ENCODE assay signal across 8 mouse cellular contexts in the genomic region with DNA sequence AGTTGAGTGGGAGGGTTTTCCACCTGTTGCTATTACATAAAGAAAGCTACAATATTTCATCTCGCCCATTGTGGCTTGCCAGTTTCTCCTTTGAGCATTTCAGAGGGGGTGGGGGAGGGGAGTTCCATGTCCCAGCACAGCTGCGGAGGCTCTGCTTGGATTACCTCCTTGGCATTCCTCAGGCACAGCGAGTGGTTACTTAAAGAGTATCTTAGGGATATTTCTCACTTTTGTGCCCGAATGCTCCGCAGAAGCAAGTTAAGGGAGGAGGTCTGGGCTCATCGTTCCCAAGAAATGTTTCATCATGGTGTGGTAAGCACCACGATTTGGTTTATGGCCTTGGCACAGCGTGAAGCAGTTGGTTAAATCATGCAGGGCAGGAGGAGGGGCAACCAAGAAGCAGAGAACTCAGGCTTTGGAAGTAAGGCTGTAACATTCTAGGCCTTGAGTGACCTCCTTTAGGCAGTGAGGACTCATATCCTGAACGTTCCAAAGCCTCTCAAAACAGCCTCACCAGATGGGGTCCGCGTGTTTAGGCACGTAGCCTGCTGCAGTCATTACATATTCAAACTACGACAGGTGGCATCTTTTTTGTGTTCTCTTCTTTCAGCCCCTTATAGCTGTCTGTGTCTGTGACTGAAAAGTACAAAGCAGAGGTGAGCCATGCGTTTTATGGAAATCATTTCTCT. TPM values are rescaled to one million over a fixed set of nuclear protein-coding genes. Genes with fewer than 3 reads are reported as not detected.
DNase-seq lines count a peak whose midpoint lies in the region; ATAC-seq and TF ChIP-seq lines count a peak whose summit lies in the region.

No protein-coding gene starts in this region.

- H3K79me2 ChIP-seq in heart, adult 2 months (replicated peaks; ENCODE audit: control insufficient read depth, insufficient read depth, low read length) = no peaks in the 10 kb centered on the region

- no peak overlapping the region for H3K9ac ChIP-seq in hindbrain, embryonic 14.5 days
- H3K9ac ChIP-seq in embryonic facial prominence, embryonic 14.5 days (ENCODE audit: low read depth, low read length) = no peak overlapping the region
- no peak overlapping the region for H3K9ac ChIP-seq in limb, embryonic 11.5 days (ENCODE audit: low read length)
- H3K9ac ChIP-seq in heart, adult 2 months (ENCODE audit: low read depth, low read length) = no peak overlapping the region

- H3K4me2 ChIP-seq in hindbrain, embryonic 14.5 days (replicated peaks) = no peak overlapping the region
- peak overlapping the region; percentile 29 for H3K4me2 ChIP-seq in embryonic facial prominence, embryonic 14.5 days (ENCODE audit: low read depth, low read length)
- 0 out of 2 replicates have a peak overlapping the region, but pooled peaks have one; percentile 17 for H3K4me2 ChIP-seq in limb, embryonic 11.5 days (ENCODE audit: low read depth, severe bottlenecking)

- no peak for TF ChIP-seq POLR2A in heart, adult 2 months (IDR thresholded peaks at IDR 0.05; ENCODE audit: insufficient read depth, low read depth, low read length)

- H3K27ac ChIP-seq in hindbrain, embryonic 10.5 days = no peak overlapping the region; the same call in 1 of the 2 replicates
- no peak overlapping the region for H3K27ac ChIP-seq in hindbrain, embryonic 14.5 days
- peak overlapping the region; percentile 59 for H3K27ac ChIP-seq in embryonic facial prominence, embryonic 14.5 days (replicated peaks; ENCODE audit: low read depth, low read length)
- no peak overlapping the region for H3K27ac ChIP-seq in limb, embryonic 11.5 days (replicated peaks; ENCODE audit: low read depth, low read length)
- H3K27ac ChIP-seq in heart, adult 2 months = no peak overlapping the region

- intact Hi-C loops in heart, adult 2 months (cut with DNase I) = no loop called here

- H3K27me3 ChIP-seq in hindbrain, embryonic 10.5 days (ENCODE audit: insufficient read depth, poor library complexity, severe bottlenecking) = no peaks in the 10 kb centered on the region
- no peaks in the 10 kb centered on the region for H3K27me3 ChIP-seq in hindbrain, embryonic 14.5 days (ENCODE audit: control insufficient read depth, insufficient read depth, low read length)
- no peaks in the 10 kb centered on the region for H3K27me3 ChIP-seq in embryonic facial prominence, embryonic 14.5 days (replicated peaks; ENCODE audit: control insufficient read depth, insufficient read depth, low read length)
- no peaks in the 10 kb centered on the region for H3K27me3 ChIP-seq in limb, embryonic 11.5 days (ENCODE audit: control insufficient read depth, insufficient read depth, low read length)
- no peaks in the 10 kb centered on the region for H3K27me3 ChIP-seq in heart, adult 2 months (ENCODE audit: control insufficient read depth, insufficient read depth, low read length)

- TF ChIP-seq EP300 in heart, adult 2 months (IDR thresholded peaks at IDR 0.05; ENCODE audit: insufficient read depth, low read depth, low read length) = no peak

- H3K4me3 ChIP-seq in hindbrain, embryonic 10.5 days = no peak overlapping the region
- no peak overlapping the region for H3K4me3 ChIP-seq in hindbrain, embryonic 14.5 days (replicated peaks; ENCODE audit: low read length)
- H3K4me3 ChIP-seq in embryonic facial prominence, embryonic 14.5 days (ENCODE audit: low read depth, low read length) = no peak overlapping the region
- no peak overlapping the region for H3K4me3 ChIP-seq in limb, embryonic 11.5 days (ENCODE audit: low read depth, low read length)
- no peak overlapping the region for H3K4me3 ChIP-seq in heart, adult 2 months

- 27% methylated on average over 14 of the region's 14 CpGs for WGBS in hindbrain, embryonic 10.5 days
- WGBS in hindbrain, embryonic 14.5 days = 24% methylated on average over 14 of the region's 14 CpGs
- 21% methylated on average over 14 of the region's 14 CpGs for WGBS in embryonic facial prominence, embryonic 14.5 days
- WGBS in limb, embryonic 11.5 days = 15% methylated on average over 14 of the region's 14 CpGs
- WGBS in heart, adult 2 months = 44% methylated on average over 14 of the region's 14 CpGs

- H3K9me3 ChIP-seq in hindbrain, embryonic 10.5 days = peaks cover 8% of the 10 kb centered on the region; the same call in 1 of the 2 replicates
- H3K9me3 ChIP-seq in hindbrain, embryonic 14.5 days (ENCODE audit: control insufficient read depth, low read length) = no peaks in the 10 kb centered on the region
- no peaks in the 10 kb centered on the region for H3K9me3 ChIP-seq in embryonic facial prominence, embryonic 14.5 days (ENCODE audit: control insufficient read depth, low read length)
- H3K9me3 ChIP-seq in limb, embryonic 11.5 days (ENCODE audit: control insufficient read depth, low read length) = no peaks in the 10 kb centered on the region

- no peak for TF ChIP-seq CTCF in heart, adult 2 months (IDR thresholded peaks at IDR 0.05)

- ATAC-seq in hindbrain, embryonic 14.5 days (ENCODE audit: low FRiP score) = no peak
- peak; percentile 71 for ATAC-seq in embryonic facial prominence, embryonic 14.5 days (ENCODE audit: low read depth)
- 0 out of 2 replicates have a peak, but pooled peaks have one; percentile 26 for ATAC-seq in limb, embryonic 11.5 days (ENCODE audit: insufficient number of reproducible peaks, low FRiP score, low TSS enrichment, low read depth)

- H3K4me1 ChIP-seq in hindbrain, embryonic 10.5 days (replicated peaks) = peaks cover 10% of the 10 kb centered on the region
- peaks cover 6% of the 10 kb centered on the region; the same call in 1 of the 2 replicates for H3K4me1 ChIP-seq in hindbrain, embryonic 14.5 days (replicated peaks; ENCODE audit: control insufficient read depth, insufficient read depth, low read length)
- peaks cover 12% of the 10 kb centered on the region; the same call in 1 of the 2 replicates for H3K4me1 ChIP-seq in embryonic facial prominence, embryonic 14.5 days (ENCODE audit: control insufficient read depth, insufficient read depth, low read length)
- H3K4me1 ChIP-seq in limb, embryonic 11.5 days (ENCODE audit: control insufficient read depth, insufficient read depth, low read length) = peaks cover 8% of the 10 kb centered on the region; the same call in 1 of the 2 replicates
- no peaks in the 10 kb centered on the region for H3K4me1 ChIP-seq in heart, adult 2 months (ENCODE audit: control insufficient read depth, insufficient read depth, low read length)

- H3K36me3 ChIP-seq in hindbrain, embryonic 10.5 days = no peaks in the 10 kb centered on the region
- no peaks in the 10 kb centered on the region for H3K36me3 ChIP-seq in hindbrain, embryonic 14.5 days (replicated peaks; ENCODE audit: control insufficient read depth, insufficient read depth)
- no peaks in the 10 kb centered on the region for H3K36me3 ChIP-seq in embryonic facial prominence, embryonic 14.5 days (ENCODE audit: control insufficient read depth, insufficient read depth, low read length)
- no peaks in the 10 kb centered on the region for H3K36me3 ChIP-seq in limb, embryonic 11.5 days (ENCODE audit: control insufficient read depth, insufficient read depth, low read length)
- no peaks in the 10 kb centered on the region for H3K36me3 ChIP-seq in heart, adult 2 months (ENCODE audit: control insufficient read depth, insufficient read depth, low read length)

- peak; percentile 26 for DNase-seq in hindbrain, embryonic 10.5 days (ENCODE audit: low spot score)
- no peak for DNase-seq in hindbrain, embryonic 14.5 days (ENCODE audit: low spot score)
- DNase-seq in Muller cell, postnatal 12 days (ENCODE audit: inconsistent ontology term) = peak; percentile 27
- DNase-seq in embryonic facial prominence, embryonic 14.5 days (ENCODE audit: low spot score) = peak; percentile 82
- DNase-seq in limb, embryonic 11.5 days (ENCODE audit: low spot score) = peak; percentile 51
- no peak for DNase-seq in spleen, postnatal 14 days (ENCODE audit: low spot score in 2 of 2)
- DNase-seq in heart, adult 2 months = no peak
- no peak for DNase-seq in thymus, postnatal 36 days

RNA-seq across cellular contexts. Expression of a gene that starts 43.9 kb away (rescaled TPM):
- polyA plus RNA-seq in hindbrain, embryonic 10.5 days (2016; fragmentation: Nextera tagmentation; extraction: Ambion mirVana) = 8.0 and 8.1 TPM in 2 replicates
- polyA plus RNA-seq in hindbrain, embryonic 14.5 days (2014; fragmentation: Nextera tagmentation; extraction: Ambion mirVana) = 4.8 and 5.2 TPM in 2 replicates
- polyA plus RNA-seq in embryonic facial prominence, embryonic 14.5 days (2014; fragmentation: Nextera tagmentation; extraction: Ambion mirVana) = 10.4 and 11.2 TPM in 2 replicates
- polyA plus RNA-seq in limb, embryonic 11.5 days (2014; fragmentation: Nextera tagmentation; extraction: Ambion mirVana) = 10.8 and 11.4 TPM in 2 replicates
- total RNA-seq in heart, adult 2 months (2021) = 10 to 100 TPM; 16.8 to 27.1 TPM
- polyA plus RNA-seq in heart, adult 2 months (2012; rRNA removed) = 10.5 and 13.6 TPM in 2 replicates

Comparison
In these comparisons a context has a peak if more than half of its experiments do, and no peak if none do; other contexts are left out.
1. DNase-seq: peak in hindbrain, embryonic 10.5 days (single experiment), Muller cell, postnatal 12 days (single experiment), embryonic facial prominence, embryonic 14.5 days (single experiment) and limb, embryonic 11.5 days (single experiment); none in hindbrain, embryonic 14.5 days (single experiment), spleen, postnatal 14 days (0 of 2), heart, adult 2 months (0 of 2) and thymus, postnatal 36 days (0 of 2).